Mouse (Mus musculus): Measurements from ENCODE around the gene Wnk4. TPM values are rescaled to one million over a fixed set of nuclear protein-coding genes. Genes with fewer than 3 reads are reported as not detected.

Wnk4 gene
- polyA plus RNA-seq, 1 experiment from 2014 or later, result 6.0 TPM

- H3K27me3 ChIP-seq (ENCODE audit: control insufficient read depth, insufficient read depth, low read length), result no peaks in the 10 kb centered on the region
- H3K36me3 ChIP-seq (replicated peaks; ENCODE audit: control insufficient read depth, insufficient read depth), result no peaks in the 10 kb centered on the region
- H3K9ac ChIP-seq, result no peak overlapping the region
- no peak overlapping the region for H3K27ac ChIP-seq
- peaks cover 13% of the 10 kb centered on the region for H3K4me1 ChIP-seq (replicated peaks; ENCODE audit: control insufficient read depth, insufficient read depth, low read length)
- 61% methylated on average over 14 of the region's 14 CpGs for WGBS
- H3K4me3 ChIP-seq (replicated peaks; ENCODE audit: low read length), result peak overlapping the region; percentile 59
- H3K9me3 ChIP-seq (ENCODE audit: control insufficient read depth, low read length), result no peaks in the 10 kb centered on the region
- DNase-seq (ENCODE audit: low spot score), result no peak
- peak; percentile 32; the same call in 1 of the 2 replicates for ATAC-seq (ENCODE audit: low FRiP score)
- H3K4me2 ChIP-seq (replicated peaks), result peak overlapping the region; percentile 88
Observed at GRCm38 (mm10) chr11:101279193-101279569, 18.8 kb downstream of the Wnk4 start.

GRCm38 (mm10) chr11:101280837-101281236 lies 20.5 kb downstream of the Wnk4 start:
- DNase-seq (ENCODE audit: low spot score), result no peak
- Histone ChIP-seq H3K9ac (no peak overlapping the region), H3K4me3 (replicated peaks; ENCODE audit: low read length) (no peak overlapping the region), H3K4me1 (replicated peaks; ENCODE audit: control insufficient read depth, insufficient read depth, low read length) (peaks cover 13% of the 10 kb centered on the region), H3K27ac (no peak overlapping the region), H3K4me2 (replicated peaks) (no peak overlapping the region), H3K27me3 (ENCODE audit: control insufficient read depth, insufficient read depth, low read length) (no peaks in the 10 kb centered on the region), H3K36me3 (replicated peaks; ENCODE audit: control insufficient read depth, insufficient read depth) (peaks cover 4% of the 10 kb centered on the region; the same call in 1 of the 2 replicates), H3K9me3 (ENCODE audit: control insufficient read depth, low read length) (no peaks in the 10 kb centered on the region)
- ATAC-seq (ENCODE audit: low FRiP score), result no peak
- WGBS, result 50% methylated on average over 7 of the region's 7 CpGs

DNA sequence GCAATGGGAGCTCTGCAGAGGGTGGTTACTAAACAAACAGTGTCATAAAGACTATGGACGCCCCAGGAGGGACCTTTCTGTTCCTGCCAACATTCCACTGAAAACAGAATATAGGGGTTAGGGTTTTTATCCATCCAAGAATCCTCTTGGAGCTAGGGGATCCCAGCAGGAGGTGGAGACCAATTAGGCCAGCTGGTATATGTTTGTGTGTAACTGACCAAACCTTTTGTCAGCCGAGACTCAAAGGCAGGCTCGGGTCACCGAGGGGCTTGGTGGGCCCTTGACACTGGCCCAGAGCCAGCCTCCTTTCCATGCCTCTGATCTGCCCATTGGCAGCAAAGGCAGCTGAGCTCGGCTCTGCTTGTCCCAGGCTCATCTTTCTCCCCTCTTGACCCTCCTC lies 22.5 kb downstream of the Wnk4 start:
- H3K27me3 ChIP-seq (ENCODE audit: control insufficient read depth, insufficient read depth, low read length), result no peaks in the 10 kb centered on the region
- no peak overlapping the region for H3K9ac ChIP-seq
- H3K4me3 ChIP-seq (replicated peaks; ENCODE audit: low read length), result no peak overlapping the region
- no peaks in the 10 kb centered on the region for H3K9me3 ChIP-seq (ENCODE audit: control insufficient read depth, low read length)
- WGBS, result 33% methylated on average over 5 of the region's 5 CpGs
- ATAC-seq (ENCODE audit: low FRiP score) (no peak), DNase-seq (ENCODE audit: low spot score) (no peak)
- no peak overlapping the region for H3K4me2 ChIP-seq (replicated peaks)
- peaks cover 23% of the 10 kb centered on the region for H3K36me3 ChIP-seq (replicated peaks; ENCODE audit: control insufficient read depth, insufficient read depth)
- H3K4me1 ChIP-seq (replicated peaks; ENCODE audit: control insufficient read depth, insufficient read depth, low read length), result peaks cover 5% of the 10 kb centered on the region
- H3K27ac ChIP-seq, result no peak overlapping the region

GRCm38 (mm10) chr11:101283805-101284204 lies 23.4 kb downstream of the Wnk4 start:
- H3K27ac ChIP-seq, result no peak overlapping the region
- no peak overlapping the region for H3K4me3 ChIP-seq (replicated peaks; ENCODE audit: low read length)
- no peaks in the 10 kb centered on the region for H3K9me3 ChIP-seq (ENCODE audit: control insufficient read depth, low read length)
- DNase-seq (ENCODE audit: low spot score), result no peak
- no peak overlapping the region for H3K4me2 ChIP-seq (replicated peaks)
- no peak overlapping the region for H3K9ac ChIP-seq
- WGBS, result 76% methylated on average over 4 of the region's 4 CpGs
- H3K27me3 ChIP-seq (ENCODE audit: control insufficient read depth, insufficient read depth, low read length), result no peaks in the 10 kb centered on the region
- ATAC-seq (ENCODE audit: low FRiP score), result no peak
- peaks cover 32% of the 10 kb centered on the region for H3K36me3 ChIP-seq (replicated peaks; ENCODE audit: control insufficient read depth, insufficient read depth)
- no peaks in the 10 kb centered on the region for H3K4me1 ChIP-seq (replicated peaks; ENCODE audit: control insufficient read depth, insufficient read depth, low read length)

- no peak overlapping the region for H3K4me2 ChIP-seq (replicated peaks)
Observed at GRCm38 (mm10) chr11:101287306-101287705, 26.9 kb downstream of the Wnk4 start.

GRCm38 (mm10) chr11:101291231-101291630 lies 30.9 kb downstream of the Wnk4 start:
- Histone ChIP-seq H3K9me3 (ENCODE audit: control insufficient read depth, low read length) (no peaks in the 10 kb centered on the region), H3K9ac (no peak overlapping the region), H3K36me3 (replicated peaks; ENCODE audit: control insufficient read depth, insufficient read depth) (peaks cover 98% of the 10 kb centered on the region), H3K27me3 (ENCODE audit: control insufficient read depth, insufficient read depth, low read length) (no peaks in the 10 kb centered on the region), H3K4me2 (replicated peaks) (no peak overlapping the region), H3K4me3 (replicated peaks; ENCODE audit: low read length) (no peak overlapping the region), H3K4me1 (replicated peaks; ENCODE audit: control insufficient read depth, insufficient read depth, low read length) (no peaks in the 10 kb centered on the region), H3K27ac (no peak overlapping the region)
- DNase-seq (ENCODE audit: low spot score), result no peak
- 96% methylated on average over 8 of the region's 8 CpGs for WGBS
- no peak for ATAC-seq (ENCODE audit: low FRiP score)

More at GRCm38 (mm10) chr11:101287306-101287705, 26.9 kb downstream of the Wnk4 start:
- no peaks in the 10 kb centered on the region for H3K27me3 ChIP-seq (ENCODE audit: control insufficient read depth, insufficient read depth, low read length)
- H3K9ac ChIP-seq, result no peak overlapping the region
- no peak overlapping the region for H3K27ac ChIP-seq
- WGBS, result 89% methylated on average over 9 of the region's 9 CpGs
- H3K4me1 ChIP-seq (replicated peaks; ENCODE audit: control insufficient read depth, insufficient read depth, low read length), result no peaks in the 10 kb centered on the region
- H3K9me3 ChIP-seq (ENCODE audit: control insufficient read depth, low read length), result no peaks in the 10 kb centered on the region
- no peak for ATAC-seq (ENCODE audit: low FRiP score)
- peaks cover 67% of the 10 kb centered on the region for H3K36me3 ChIP-seq (replicated peaks; ENCODE audit: control insufficient read depth, insufficient read depth)
- DNase-seq (ENCODE audit: low spot score), result no peak
- H3K4me3 ChIP-seq (replicated peaks; ENCODE audit: low read length), result no peak overlapping the region

- DNase-seq (ENCODE audit: low spot score) (no peak), ATAC-seq (ENCODE audit: low FRiP score) (no peak)
- no peak overlapping the region for H3K4me2 ChIP-seq (replicated peaks)
- WGBS, result 92% methylated on average over 8 of the region's 8 CpGs
- no peak overlapping the region for H3K4me3 ChIP-seq (replicated peaks; ENCODE audit: low read length)
- H3K27me3 ChIP-seq (ENCODE audit: control insufficient read depth, insufficient read depth, low read length), result no peaks in the 10 kb centered on the region
- H3K9me3 ChIP-seq (ENCODE audit: control insufficient read depth, low read length), result no peaks in the 10 kb centered on the region
- peaks cover 91% of the 10 kb centered on the region for H3K36me3 ChIP-seq (replicated peaks; ENCODE audit: control insufficient read depth, insufficient read depth)
- H3K4me1 ChIP-seq (replicated peaks; ENCODE audit: control insufficient read depth, insufficient read depth, low read length), result no peaks in the 10 kb centered on the region
- no peak overlapping the region for H3K9ac ChIP-seq
- no peak overlapping the region for H3K27ac ChIP-seq
Observed at GRCm38 (mm10) chr11:101295191-101295590, 34.8 kb downstream of the Wnk4 start.

GRCm38 (mm10) chr11:101300881-101301280 lies 40.5 kb downstream of the Wnk4 start:
- H3K4me2 ChIP-seq (replicated peaks), result peak overlapping the region; percentile 99
- peak overlapping the region; percentile 90 for H3K9ac ChIP-seq
- ATAC-seq (ENCODE audit: low FRiP score) (no peak), DNase-seq (ENCODE audit: low spot score) (no peak)
- H3K4me3 ChIP-seq (replicated peaks; ENCODE audit: low read length), result peak overlapping the region; percentile 65; the same call in 1 of the 2 replicates
- no peaks in the 10 kb centered on the region for H3K9me3 ChIP-seq (ENCODE audit: control insufficient read depth, low read length)
- H3K4me1 ChIP-seq (replicated peaks; ENCODE audit: control insufficient read depth, insufficient read depth, low read length), result peaks cover 12% of the 10 kb centered on the region
- H3K36me3 ChIP-seq (replicated peaks; ENCODE audit: control insufficient read depth, insufficient read depth), result peaks cover 34% of the 10 kb centered on the region
- 75% methylated on average over 7 of the region's 7 CpGs for WGBS
- no peaks in the 10 kb centered on the region for H3K27me3 ChIP-seq (ENCODE audit: control insufficient read depth, insufficient read depth, low read length)
- H3K27ac ChIP-seq, result no peak overlapping the region

DNA sequence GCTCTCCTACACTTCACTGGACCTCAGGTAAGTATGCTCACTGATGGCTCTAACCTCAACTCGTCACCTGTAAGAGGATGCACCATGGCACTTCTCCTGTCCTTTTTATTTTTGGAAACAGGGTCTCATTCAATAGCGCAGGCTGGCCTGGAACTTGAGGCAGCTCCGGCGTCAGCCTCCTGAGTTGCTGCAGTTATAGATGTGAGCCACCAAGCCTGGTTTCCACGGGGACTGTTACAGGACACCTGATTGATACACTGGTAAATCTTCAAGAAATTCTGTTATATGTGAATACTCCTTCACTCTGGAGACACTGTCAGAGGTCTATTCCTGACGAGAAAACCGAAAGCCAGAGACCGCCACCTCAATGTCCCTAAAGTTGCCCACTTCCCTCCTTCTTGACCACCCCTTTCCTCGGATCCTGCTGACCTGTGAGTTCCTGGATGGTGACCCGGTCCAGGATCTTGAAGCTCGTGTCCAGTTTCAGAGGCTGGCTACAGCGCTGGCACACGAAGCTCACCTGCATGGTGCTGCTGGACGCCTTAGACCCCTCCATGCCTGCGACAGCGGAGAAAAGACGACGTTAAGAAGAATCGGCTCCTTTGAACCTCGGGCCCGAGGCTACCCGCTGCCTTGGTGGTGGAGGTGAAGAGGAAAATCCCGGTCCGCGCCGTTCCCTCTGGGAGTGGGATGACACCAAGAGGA lies 41.1 kb downstream of the Wnk4 start:
- WGBS, result 13% methylated on average over 26 of the region's 26 CpGs
- ATAC-seq (ENCODE audit: low FRiP score) (no peak), DNase-seq (ENCODE audit: low spot score) (no peak)
- Histone ChIP-seq H3K36me3 (replicated peaks; ENCODE audit: control insufficient read depth, insufficient read depth) (peaks cover 29% of the 10 kb centered on the region), H3K4me3 (replicated peaks; ENCODE audit: low read length) (peak overlapping the region; percentile 65), H3K27ac (peak overlapping the region; percentile 52), H3K4me2 (replicated peaks) (peak overlapping the region; percentile 99), H3K27me3 (ENCODE audit: control insufficient read depth, insufficient read depth, low read length) (no peaks in the 10 kb centered on the region), H3K9me3 (ENCODE audit: control insufficient read depth, low read length) (no peaks in the 10 kb centered on the region), H3K4me1 (replicated peaks; ENCODE audit: control insufficient read depth, insufficient read depth, low read length) (peaks cover 12% of the 10 kb centered on the region), H3K9ac (peak overlapping the region; percentile 90)
